Mouse (Mus musculus) layer of hippocampus, adult 8-10 months (tissue): ENCODE measurements at regions not wholly inside any gene's neighbourhood (a gene's known extent, or its start where the extent isn't known, plus 50 kb on each side); places are given as distances from the start of the nearest gene placed in this dataset.
A peak's percentile ranks its signal among the peaks of the same experiment; 100 is the strongest.

Experiments
- DNase-seq, 2 experiments: peaks; one replicate each; pipeline ENCODE4 v3.0.0; 2022; ENCODE audit warnings: low spot score in 2 of 2

DNA sequence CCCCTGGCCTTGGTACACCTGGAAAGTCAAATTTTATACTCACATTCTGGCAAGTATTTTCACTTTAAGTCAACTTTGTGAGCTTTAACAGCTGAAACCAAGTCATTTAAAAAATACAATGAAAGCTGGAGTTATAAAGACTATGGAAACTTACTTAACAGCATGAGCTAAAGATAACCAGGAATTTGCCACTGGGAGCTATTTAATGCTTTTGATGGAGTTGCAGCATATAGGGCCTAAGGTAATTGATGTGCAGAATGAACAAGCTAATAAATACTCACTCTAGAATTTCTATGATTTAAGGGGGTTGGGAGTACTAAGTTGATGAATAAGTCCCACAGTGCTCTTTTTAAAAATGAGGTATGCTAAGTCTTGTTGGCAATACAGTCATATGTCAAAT lies 463.5 kb upstream of the Dmac1 start:
- DNase-seq, result no peak

DNA sequence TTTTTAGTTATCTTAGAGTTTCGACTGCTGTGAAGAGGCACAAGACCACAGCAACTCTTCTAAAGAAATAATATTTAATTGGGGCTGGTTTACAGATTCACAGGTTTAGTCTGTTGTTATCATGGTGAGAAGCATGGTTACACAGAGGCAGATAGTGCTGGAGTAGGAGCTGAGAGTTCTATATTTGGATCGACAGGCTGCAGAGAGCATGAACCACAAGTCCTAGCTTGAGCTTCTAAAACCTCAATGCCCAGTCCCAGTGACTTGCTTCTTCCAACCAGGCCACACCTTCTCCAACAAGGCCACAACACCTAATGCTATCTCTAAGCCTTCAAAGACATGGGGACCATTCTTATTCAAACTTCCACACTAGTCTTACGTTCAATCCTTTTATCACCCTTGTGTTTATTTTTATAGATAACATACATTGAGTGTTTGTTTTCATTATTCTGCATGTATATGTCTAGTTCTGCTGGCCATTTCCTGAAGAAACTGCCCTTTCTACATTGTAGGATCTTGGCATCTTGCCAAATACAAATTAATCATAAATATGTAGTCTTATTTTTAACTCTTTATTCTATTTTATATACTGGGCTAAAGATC lies 452.8 kb upstream of the Dmac1 start:
- DNase-seq, result no peak

DNA sequence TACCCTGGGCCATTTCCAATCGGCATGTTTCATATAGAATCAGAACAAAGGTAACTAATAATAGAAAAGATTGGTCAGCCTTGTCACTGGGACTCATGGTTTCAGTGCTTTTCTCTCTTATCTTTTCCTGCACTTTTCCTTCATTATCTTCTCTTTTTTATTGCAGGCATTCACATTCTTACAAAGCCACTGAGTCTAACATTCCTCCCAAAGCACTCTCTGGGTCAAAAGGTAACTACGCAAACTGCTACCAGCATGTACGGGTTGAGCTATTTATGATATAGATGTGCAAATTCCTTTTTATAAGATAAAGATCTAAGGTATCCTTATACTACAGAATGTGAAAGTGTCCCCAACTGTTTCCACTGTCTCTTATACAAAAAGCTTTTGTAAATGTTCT lies 436.5 kb upstream of the Dmac1 start:
- DNase-seq, result no peak

DNA sequence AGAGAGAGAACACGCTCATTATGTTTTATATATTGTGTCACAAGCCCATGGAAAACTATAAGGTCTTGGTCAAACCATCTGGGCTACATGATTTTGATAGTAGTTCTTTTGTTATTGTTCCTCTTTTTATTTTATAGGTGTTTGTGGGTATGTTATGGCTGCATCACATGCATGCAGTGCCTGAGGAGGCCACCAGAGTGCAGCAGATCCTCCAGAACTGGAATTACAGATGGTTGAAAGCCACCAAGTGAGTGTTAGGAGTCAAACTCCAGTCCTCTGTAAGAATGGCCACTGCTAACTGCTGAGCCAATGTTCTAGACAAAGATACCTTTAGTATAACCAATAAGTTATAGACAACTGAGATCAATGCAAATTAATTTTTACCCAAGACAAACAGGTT lies 435.9 kb upstream of the Dmac1 start:
- DNase-seq, result no peak

DNA sequence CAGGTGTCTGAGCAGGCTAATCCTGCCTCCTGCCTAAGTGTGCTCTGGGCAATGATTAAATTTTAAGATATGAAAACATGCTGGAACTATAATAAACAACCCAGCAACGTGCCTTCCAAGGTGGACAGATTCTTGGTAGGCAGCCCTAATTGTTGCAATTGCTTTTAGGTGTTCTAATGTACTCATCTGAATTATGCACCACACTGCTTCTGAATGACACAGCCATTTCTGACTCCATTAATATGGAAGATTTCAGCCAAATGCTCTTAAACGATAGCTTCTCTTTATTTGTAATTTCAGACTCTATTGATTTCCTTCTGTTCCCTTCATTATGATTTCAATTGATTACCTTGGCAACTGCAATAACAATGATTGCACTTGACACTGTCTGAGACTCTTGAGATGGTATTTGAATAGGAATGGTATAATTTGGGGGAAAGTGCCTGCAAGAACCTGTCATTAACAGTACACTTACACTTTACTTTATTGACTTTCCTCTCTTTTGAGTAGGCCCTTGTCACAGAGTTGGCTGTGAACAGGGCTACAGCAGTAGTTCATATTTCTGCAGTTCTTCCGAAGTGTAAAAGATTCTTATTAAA lies 422.8 kb upstream of the Dmac1 start:
- DNase-seq, result no peak

DNA sequence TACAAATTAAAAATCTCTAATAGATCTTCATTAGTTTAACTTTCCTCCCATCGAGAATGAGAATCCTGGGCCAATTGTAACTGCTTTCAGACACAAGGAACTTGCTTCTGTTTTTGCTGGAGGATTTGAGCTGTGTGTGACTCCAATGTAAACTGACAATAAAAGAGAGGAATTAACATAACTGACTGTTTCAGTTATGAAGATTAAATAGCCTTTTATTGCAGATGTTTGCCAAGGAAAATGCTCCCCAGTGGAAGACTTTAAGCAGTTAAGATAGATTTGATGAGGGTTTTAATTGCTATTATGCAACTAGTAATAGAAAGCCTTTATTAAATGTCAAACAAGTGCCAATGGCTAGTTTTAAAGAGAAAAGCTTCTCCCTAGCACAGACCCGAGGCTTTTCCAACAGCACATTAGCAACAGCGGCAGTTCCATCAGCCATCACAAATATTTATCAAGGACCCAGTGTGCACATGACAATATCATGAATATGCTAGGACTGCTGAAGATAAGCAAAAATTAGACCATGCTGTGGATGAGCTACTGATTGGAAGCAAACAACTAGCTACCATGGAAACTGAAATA lies 398.6 kb upstream of the Dmac1 start:
- no peak for DNase-seq

DNA sequence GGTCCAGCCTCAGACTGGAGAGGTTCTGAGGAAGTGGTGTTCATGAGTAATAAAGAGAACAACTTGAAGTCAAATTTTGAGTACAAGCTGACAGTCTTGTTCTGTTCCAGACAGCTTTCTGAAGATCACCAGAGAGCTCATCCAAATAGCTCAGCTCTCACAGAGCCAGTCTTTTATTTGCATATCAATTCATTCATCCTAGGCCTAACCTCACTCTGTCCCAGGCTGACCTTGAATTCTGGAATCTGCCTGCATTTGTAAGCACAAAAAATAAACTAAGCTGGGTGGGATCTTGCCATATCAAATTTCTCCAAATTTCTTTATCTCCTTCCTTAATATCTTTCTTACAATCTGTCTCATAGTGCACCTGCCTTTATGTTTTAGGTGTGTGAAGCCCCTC lies 362.9 kb upstream of the Dmac1 start:
- DNase-seq, result no peak

DNA sequence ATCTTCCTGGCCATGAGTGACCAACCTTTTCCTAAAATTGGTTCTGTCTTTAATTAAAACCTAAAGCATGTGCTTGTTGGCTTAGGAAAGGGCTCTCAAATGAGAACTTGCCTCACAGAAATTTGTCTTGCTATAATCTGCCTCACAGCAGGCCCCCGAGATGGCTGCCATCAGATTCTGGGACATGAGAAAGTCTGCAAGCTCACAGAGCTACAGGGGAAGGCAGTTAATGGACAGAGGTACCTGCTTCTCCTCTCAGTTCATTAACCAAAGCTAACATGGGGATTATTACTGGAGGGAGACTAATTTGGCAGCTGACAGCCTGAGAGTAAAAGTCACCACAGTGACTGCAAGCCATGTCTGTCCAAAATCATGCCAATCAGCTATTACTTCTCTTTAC lies 358.5 kb upstream of the Dmac1 start:
- DNase-seq, result no peak

DNA sequence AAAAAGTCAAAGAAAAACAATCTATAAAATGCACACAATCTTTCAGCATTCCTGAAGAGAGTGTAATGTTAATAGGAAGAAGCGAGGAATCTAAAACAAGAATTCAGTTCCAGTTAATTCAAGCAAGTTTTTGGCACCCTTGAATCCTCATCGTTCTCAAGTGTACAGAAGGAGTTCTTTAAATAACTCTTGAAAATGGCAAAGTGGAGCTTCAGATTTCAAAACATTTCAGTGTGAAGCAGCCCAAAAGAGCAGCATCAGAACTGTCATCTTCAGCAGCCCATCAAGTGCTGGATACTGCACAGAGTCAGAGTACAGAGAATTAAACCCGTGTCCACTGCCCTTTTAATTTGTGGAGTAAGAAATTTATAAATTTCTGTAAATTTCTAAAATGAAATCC lies 311.8 kb upstream of the Dmac1 start:
- DNase-seq, result no peak

DNA sequence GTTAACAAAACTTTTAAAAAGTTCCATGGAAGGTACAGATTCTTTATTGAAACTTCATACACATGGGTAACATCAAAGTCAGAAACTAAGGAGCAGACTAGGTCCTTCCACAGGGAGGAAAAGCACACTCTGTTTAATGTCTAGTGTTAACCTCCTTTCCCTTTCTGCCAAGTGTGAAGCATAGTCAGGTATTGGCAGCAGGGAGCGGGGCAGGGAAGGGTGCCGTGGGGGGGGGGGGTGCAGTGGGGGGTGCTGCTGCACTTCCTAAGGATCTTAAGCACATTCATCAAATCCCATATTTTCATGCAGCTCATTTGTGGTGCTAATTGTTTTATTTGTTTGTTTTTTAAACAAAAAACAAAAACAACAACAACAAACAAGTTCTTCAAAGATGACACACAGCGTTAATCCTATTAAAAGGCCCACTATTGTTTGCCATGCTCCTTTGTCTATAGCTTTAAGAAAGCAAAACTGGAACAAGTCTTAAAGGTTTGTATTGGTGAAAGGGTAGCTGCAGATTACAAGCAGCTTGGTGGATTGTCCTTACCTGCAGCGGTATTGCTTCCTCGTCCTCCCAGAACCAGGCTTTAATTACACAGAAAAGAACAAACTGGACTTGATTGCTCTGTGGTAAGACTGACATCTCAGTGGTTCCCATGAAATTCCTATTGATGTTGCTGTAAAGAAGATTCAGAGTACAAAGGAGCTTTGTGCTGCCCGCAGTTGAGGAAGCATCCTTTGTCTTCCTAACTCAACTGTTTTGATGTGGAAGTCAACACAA lies 310.2 kb upstream of the Dmac1 start:
- DNase-seq, result no peak

DNA sequence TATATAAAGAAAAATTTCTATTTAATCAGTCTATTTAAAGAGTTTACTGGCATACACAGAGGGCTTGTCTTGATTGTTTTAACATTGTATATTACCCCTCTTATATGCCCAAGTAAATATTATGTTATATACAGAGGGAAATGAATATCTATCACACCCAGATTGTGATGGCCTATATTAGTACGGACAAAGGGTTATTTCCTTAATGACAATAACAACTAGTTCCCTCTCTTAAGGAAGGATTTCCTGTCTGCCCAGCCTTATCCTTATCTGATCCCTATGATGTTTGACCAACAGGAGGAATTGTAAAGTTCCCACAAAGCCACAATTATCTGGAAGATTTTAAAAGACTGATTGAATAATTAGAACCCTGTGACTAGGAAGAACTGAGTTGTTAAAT lies 301.8 kb upstream of the Dmac1 start:
- DNase-seq, result no peak

DNA sequence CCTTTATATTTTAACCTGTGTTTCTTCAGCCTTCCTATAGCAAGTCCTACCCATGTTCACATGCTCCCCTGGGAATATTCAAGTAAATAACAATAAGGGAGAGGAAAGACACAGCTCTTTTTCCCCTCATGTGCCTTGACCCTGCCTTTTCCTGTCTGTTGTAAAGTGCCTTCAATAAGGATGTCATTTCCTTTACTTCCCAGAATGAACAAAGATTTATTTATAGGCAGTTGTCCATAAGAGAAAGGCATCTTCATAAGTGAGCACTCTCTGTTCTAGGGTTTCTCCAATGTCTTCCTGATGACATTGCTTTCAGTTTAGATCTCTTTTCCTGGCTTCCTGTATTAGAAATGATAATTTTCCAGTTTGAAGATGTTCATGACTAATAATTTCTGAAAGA lies 294.5 kb upstream of the Dmac1 start:
- no peak for DNase-seq

DNA sequence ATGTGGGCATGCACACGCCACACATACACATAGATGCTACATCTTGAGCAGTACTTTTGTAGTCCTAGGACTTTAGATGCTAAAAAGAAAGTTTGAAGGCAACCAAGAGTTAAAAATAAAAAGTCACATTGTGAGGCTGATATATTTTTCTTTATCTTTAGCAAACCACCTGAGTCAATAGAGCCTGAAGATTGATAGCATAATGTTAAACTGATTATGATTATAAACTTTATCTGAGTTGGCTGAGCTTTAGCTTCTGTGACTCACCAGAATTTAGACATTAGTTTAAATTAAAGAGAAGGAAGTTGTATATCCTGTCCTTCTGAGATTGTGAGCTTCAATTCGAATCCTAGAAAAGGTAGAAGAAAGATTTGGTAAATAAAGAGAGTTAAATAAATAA lies 289.5 kb upstream of the Dmac1 start:
- no peak for DNase-seq

DNA sequence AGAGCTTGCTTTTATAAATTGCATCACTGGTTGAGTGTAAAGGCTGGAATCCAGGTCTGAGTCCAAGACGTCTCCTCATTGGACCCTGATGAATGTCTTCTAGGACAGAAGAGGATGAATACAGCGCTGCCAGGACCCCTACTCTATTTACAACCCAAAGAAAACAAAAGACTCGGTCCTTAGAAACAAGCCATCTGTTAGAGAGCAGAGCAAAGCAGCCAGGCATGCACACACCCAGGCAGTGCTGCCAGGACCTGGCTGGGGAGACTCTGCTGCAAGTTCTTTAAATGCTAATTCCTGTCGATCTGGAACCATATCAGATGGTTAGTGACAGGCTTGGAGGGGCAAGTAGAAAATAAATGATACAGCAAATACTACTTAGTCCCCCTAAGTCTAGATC lies 284.4 kb upstream of the Dmac1 start:
- peak in 1 of 2 experiments; percentile 3 for DNase-seq

DNA sequence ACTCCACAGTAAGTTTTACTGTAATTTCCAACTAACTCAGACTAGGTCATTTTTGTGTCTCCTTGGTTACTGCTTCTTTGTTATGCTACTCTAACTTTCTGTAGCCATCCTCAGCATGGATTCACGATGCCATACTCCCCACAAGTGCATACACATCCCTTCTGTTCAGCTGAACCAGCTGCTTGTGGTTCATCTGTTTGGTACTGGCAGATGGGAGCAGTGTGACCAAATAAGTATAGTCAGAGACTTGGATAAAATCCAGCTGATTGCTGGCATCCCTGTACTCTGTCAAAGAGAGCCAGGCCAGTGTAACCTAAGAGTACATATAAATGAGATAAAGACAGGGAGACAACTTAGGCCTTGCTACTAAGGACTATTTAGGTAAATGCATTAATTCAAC lies 283.7 kb upstream of the Dmac1 start:
- DNase-seq, result peak; percentile 31 to 33

DNA sequence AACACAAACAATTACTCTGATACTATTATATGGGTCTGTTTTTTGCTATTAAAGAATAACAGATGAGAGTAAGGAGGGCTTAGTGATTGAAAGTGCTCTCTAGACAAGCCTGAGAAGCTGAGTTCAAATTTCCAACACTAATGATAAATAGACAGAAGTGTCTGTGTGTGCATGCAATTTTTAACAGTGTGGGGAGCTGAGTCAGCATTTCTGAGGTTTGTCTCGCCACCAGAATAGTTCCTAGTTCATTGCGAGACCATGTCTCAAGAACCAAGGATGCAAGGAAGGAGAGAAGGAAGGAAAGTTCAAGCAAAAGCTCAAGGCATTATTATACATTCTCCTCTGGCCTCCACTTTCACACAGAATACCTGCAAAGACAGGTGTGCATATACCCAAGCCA lies 259.7 kb upstream of the Dmac1 start:
- no peak for DNase-seq

DNA sequence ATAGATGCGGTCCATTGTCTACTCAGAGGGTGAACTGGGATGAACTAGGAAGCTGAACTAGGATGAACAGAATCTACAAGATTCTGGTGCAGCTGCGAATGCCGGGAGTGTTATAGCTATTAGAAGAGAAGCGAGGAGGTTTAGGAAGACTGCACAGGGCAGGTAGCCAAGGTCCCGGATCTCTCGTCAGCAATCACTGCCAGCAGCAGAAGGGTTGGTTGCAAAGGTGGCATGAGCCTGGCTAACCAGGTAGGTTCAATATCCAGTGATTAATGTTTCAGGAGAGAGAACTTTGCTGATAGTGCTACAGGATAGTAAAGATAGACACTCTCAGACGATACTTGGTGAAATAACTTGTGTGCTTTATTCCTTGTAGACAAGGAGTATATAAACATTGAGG lies 257.0 kb upstream of the Dmac1 start:
- no peak for DNase-seq

DNA sequence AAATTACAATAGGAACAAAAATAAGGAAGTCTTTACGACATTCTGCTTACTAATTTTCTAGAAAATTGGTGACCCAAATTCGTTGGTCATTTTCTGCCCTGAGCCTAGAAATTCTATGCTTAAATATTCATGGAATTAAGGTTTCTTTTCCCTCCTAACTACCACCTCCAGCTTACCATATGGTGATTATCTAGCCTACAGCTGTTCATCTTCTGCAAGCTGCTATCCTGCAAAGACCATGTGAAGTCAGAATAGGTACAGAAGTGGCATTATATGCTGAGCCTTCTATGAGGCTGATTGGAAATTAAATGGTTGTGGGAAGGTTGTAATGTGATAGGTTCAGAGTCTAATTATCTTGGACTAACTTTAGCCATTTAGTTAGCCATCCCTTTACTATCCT lies 251.5 kb upstream of the Dmac1 start:
- DNase-seq, result peak in 1 of 2 experiments; percentile 2

DNA sequence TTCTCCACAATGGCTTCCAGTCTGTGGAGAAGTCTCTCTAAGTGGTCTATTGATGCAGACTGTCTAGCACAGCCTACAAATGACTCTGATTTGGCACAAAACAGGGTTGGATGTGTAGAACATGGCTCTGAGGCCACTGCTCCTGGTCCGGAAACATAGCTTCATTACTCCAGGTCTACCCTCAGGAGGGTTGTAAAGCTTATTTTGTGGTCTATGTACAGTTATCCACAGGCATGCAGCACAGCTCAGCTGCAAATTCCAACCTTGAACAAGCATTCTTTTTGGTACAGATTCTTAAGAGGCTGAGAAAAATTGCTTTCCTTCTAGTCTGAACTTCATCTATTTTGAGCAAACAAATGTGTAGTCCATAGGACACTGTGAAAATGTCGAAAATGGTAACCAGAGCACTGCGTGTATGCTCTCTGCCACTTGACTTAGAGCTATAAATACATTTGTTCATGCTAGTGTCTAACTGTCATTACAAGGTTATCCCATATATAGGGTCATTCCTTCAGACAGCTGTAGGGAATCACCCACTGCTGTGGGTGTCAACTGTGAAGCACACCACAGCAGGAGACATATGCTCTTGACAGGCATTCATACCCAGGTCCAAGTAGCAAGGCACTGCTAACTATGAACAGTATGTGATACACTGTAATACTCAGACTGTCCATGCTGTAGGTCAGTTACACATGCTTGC lies 239.5 kb upstream of the Dmac1 start:
- no peak for DNase-seq
